Mouse (Mus musculus) MEL (cell line): ENCODE measurements around the gene Slc4a4. TPM values are rescaled to one million over a fixed set of nuclear protein-coding genes. Genes with fewer than 3 reads are reported as not detected.

ENCODE experiments used
- DNase-seq: peaks from one replicate; pipeline ENCODE4 v3.0.0; 2011; ENCODE audit warnings: low read depth, low spot score
- H3K27ac ChIP-seq: 2 replicates; pipeline ENCODE4 v1.5.1; 2012; ENCODE audit warnings: low read depth, mild to moderate bottlenecking, control low read depth, low read length, moderate library complexity; ENCODE audit not compliant: control insufficient read depth
- H3K27me3 ChIP-seq, 2 experiments: fragments of 150-350 bp in 1 of 2; sonication (generic) in 1 of 2; 2 replicates each; pipeline ENCODE4 v1.6.1; 2012; ENCODE audit warnings: low read length in 2 of 2, mild to moderate bottlenecking in 2 of 2, improper control_type of control experiment in 1 of 2, moderate library complexity in 1 of 2; ENCODE audit not compliant: insufficient read depth in 2 of 2, control insufficient read depth in 1 of 2
- H3K36me3 ChIP-seq, 2 experiments: 2 replicates each; pipeline ENCODE4 v1.6.1; 2012 to 2014; ENCODE audit warnings: low read length in 2 of 2, improper control_type of control experiment in 1 of 2, inconsistent platforms in 1 of 2, mild to moderate bottlenecking in 1 of 2; ENCODE audit not compliant: insufficient read depth in 2 of 2, control insufficient read depth in 1 of 2
- H3K4me1 ChIP-seq, 2 experiments: fragments of 150-350 bp in 1 of 2; sonication (generic) in 1 of 2; 2 replicates each; pipeline ENCODE4 v1.6.1; 2012; ENCODE audit warnings: low read length in 2 of 2, improper control_type of control experiment in 1 of 2, mild to moderate bottlenecking in 1 of 2; ENCODE audit not compliant: insufficient read depth in 2 of 2, control insufficient read depth in 1 of 2
- H3K4me3 ChIP-seq, 2 experiments: fragments of 150-350 bp in 1 of 2; sonication (generic) in 1 of 2; 2 replicates each; pipeline ENCODE4 v1.5.1; 2012; ENCODE audit warnings: low read depth in 2 of 2, low read length in 2 of 2, mild to moderate bottlenecking in 2 of 2, moderate library complexity in 2 of 2, control low read depth in 1 of 2, improper control_type of control experiment in 1 of 2; ENCODE audit not compliant: control insufficient read depth in 1 of 2, insufficient read depth in 1 of 2
- H3K79me2 ChIP-seq: 2 replicates; pipeline ENCODE4 v1.6.1; 2012; ENCODE audit warnings: mild to moderate bottlenecking, low read length, moderate library complexity; ENCODE audit not compliant: control insufficient read depth, poor library complexity, insufficient read depth
- H3K9ac ChIP-seq: 2 replicates; pipeline ENCODE4 v1.6.1; 2012; ENCODE audit warnings: low read depth, mild to moderate bottlenecking, control low read depth, low read length, moderate library complexity; ENCODE audit not compliant: control insufficient read depth, poor library complexity, severe bottlenecking
- H3K9me3 ChIP-seq: fragments of 150-350 bp; sonication (generic); replicated peaks from 2 replicates; pipeline ENCODE4 v1.6.1; 2012; ENCODE audit warnings: mild to moderate bottlenecking, low read length, improper control_type of control experiment, moderate library complexity; ENCODE audit not compliant: insufficient read depth
- CHD1 ChIP-seq: IDR thresholded peaks from 2 replicates; pipeline ENCODE4 v1.6.1; 2012; ENCODE audit warnings: low read depth, mild to moderate bottlenecking, inconsistent platforms, low read length, improper control_type of control experiment
- CHD2 ChIP-seq: IDR thresholded peaks from 2 replicates; pipeline ENCODE4 v1.6.1; 2011; ENCODE audit warnings: low read length, improper control_type of control experiment
- E2F4 ChIP-seq: IDR thresholded peaks from 2 replicates; pipeline ENCODE4 v1.6.1; 2011; ENCODE audit warnings: low read depth, low read length, improper control_type of control experiment, borderline replicate concordance
- ELF1 ChIP-seq: IDR thresholded peaks from 2 replicates; pipeline ENCODE4 v1.6.1; 2014; ENCODE audit warnings: low read depth, mild to moderate bottlenecking, inconsistent platforms, low read length, improper control_type of control experiment, moderate library complexity
- EP300 ChIP-seq, 2 experiments: IDR thresholded peaks; 2 replicates each; pipeline ENCODE4 v1.6.1; 2011; ENCODE audit warnings: improper control_type of control experiment in 2 of 2, low read length in 2 of 2, low read depth in 1 of 2, mild to moderate bottlenecking in 1 of 2
- ETS1 ChIP-seq: IDR thresholded peaks from 2 replicates; pipeline ENCODE4 v1.6.1; 2012; ENCODE audit warnings: low read depth, mild to moderate bottlenecking, inconsistent platforms, low read length, improper control_type of control experiment, moderate library complexity
- GATA1 ChIP-seq: IDR thresholded peaks from 2 replicates; pipeline ENCODE4 v1.6.1; 2011; ENCODE audit warnings: low read depth, low read length, improper control_type of control experiment
- JUND ChIP-seq: IDR thresholded peaks from 2 replicates; pipeline ENCODE4 v1.6.1; 2011; ENCODE audit warnings: low read depth, mild to moderate bottlenecking, improper control_type of control experiment, low read length
- MEF2A ChIP-seq: IDR thresholded peaks from 2 replicates; pipeline ENCODE4 v1.6.1; 2014; ENCODE audit warnings: low read depth, mild to moderate bottlenecking, inconsistent platforms, low read length, improper control_type of control experiment; ENCODE audit not compliant: poor library complexity, insufficient replicate concordance, severe bottlenecking; ENCODE audit errors: extremely low read depth
- MXI1 ChIP-seq: IDR thresholded peaks from 2 replicates; pipeline ENCODE4 v1.6.1; 2011; ENCODE audit warnings: mild to moderate bottlenecking, low read depth, low read length, improper control_type of control experiment
- MYB ChIP-seq: IDR thresholded peaks from 2 replicates; pipeline ENCODE4 v1.6.1; 2011; ENCODE audit warnings: mild to moderate bottlenecking, low read depth, low read length, improper control_type of control experiment
- MYC ChIP-seq: IDR thresholded peaks from 2 replicates; pipeline ENCODE4 v1.6.1; 2011; ENCODE audit warnings: low read depth, mild to moderate bottlenecking, low read length, improper control_type of control experiment, moderate library complexity
- NELFE ChIP-seq: IDR thresholded peaks from 2 replicates; pipeline ENCODE4 v1.6.1; 2011; ENCODE audit warnings: low read depth, low read length, improper control_type of control experiment
- POLR2A ChIP-seq, 2 experiments: IDR thresholded peaks; 2 replicates each; pipeline ENCODE4 v1.6.1; 2011 to 2012; ENCODE audit warnings: low read length in 2 of 2, mild to moderate bottlenecking in 2 of 2, control low read depth in 1 of 2, improper control_type of control experiment in 1 of 2, low read depth in 1 of 2, moderate library complexity in 1 of 2; ENCODE audit not compliant: control insufficient read depth in 1 of 2, insufficient read depth in 1 of 2, poor library complexity in 1 of 2
- RCOR1 ChIP-seq: IDR thresholded peaks from 2 replicates; pipeline ENCODE4 v1.6.1; 2012; ENCODE audit warnings: low read depth, mild to moderate bottlenecking, inconsistent platforms, low read length, improper control_type of control experiment
- TAL1 ChIP-seq: IDR thresholded peaks from 2 replicates; pipeline ENCODE4 v1.6.1; 2012; ENCODE audit warnings: mild to moderate bottlenecking, inconsistent platforms, low read length, moderate library complexity, mixed read lengths
- ZC3H11A ChIP-seq: IDR thresholded peaks from 2 replicates; pipeline ENCODE4 v1.6.1; 2012; ENCODE audit warnings: low read depth, mild to moderate bottlenecking, inconsistent platforms, low read length, improper control_type of control experiment
- ZNF384 ChIP-seq: IDR thresholded peaks from 2 replicates; pipeline ENCODE4 v1.6.1; 2012; ENCODE audit warnings: low read depth, mild to moderate bottlenecking, inconsistent platforms, low read length, improper control_type of control experiment
- polyA plus RNA-seq, 2 experiments: library from polyadenylated mRNA; stranded (reverse) in 1 of 2; unstranded in 1 of 2; fragments of >175 nt in 1 of 2; fragments of >200 nt in 1 of 2; gene quantifications; 2 replicates each; pipeline versions ENCODE4 v1.2.1 to v1.2.4; 2012; ENCODE audit warnings: low replicate concordance in 2 of 2, low read depth in 1 of 2; ENCODE audit not compliant: insufficient read length in 2 of 2, insufficient read depth in 1 of 2, missing spikeins in 1 of 2
- total RNA-seq: library from RNA; depleted of rRNA; stranded (reverse); fragments of 300-350 nt; gene quantifications from 2 replicates; pipeline ENCODE4 v1.2.3, GENCODE M21; 2012

The Slc4a4 gene
- total and polyA plus RNA-seq, 3 experiments = not detected

DNA sequence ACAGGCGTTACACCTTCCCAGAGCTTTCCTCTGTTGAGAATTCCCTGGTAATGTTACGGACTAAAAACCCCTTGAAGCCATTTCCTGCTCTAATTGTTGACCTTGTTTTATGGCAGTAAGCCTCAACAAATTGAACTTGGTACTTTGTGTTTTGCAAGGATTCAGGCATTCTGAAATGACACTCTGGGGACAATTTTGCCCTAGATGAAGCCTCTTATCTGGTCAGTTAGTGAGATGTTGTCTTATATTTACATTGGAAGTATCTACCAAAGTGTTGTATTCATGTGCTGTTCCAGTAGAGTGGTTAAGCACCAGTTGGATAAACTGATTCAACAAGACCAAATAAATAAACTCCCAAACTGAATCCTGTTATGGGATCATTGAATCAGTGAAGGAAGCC lies 53.2 kb downstream of the Slc4a4 start:
- Histone ChIP-seq H3K27me3 (no peaks in the 10 kb centered on the region), H3K9ac (no peak overlapping the region), H3K79me2 (no peaks in the 10 kb centered on the region), H3K36me3 (no peaks in the 10 kb centered on the region), H3K27ac (no peak overlapping the region), H3K4me1 (no peaks in the 10 kb centered on the region), H3K9me3 (no peaks in the 10 kb centered on the region), H3K4me3 (no peak overlapping the region)
- no peak for DNase-seq
- TF ChIP-seq MXI1 (no peak), TAL1 (no peak), MYB (no peak), MYC (no peak), EP300 (IDR thresholded peaks at IDR 0.05; ENCODE audit: low read depth in 1 of 2, low read length in 2 of 2) (no peak), E2F4 (no peak), CHD2 (no peak), ELF1 (no peak), ZC3H11A (no peak), POLR2A (IDR thresholded peaks at IDR 0.05; ENCODE audit: control insufficient read depth in 1 of 2, insufficient read depth in 1 of 2, low read depth in 1 of 2, low read length in 2 of 2, poor library complexity in 1 of 2) (no peak), ETS1 (no peak), JUND (no peak)

DNA sequence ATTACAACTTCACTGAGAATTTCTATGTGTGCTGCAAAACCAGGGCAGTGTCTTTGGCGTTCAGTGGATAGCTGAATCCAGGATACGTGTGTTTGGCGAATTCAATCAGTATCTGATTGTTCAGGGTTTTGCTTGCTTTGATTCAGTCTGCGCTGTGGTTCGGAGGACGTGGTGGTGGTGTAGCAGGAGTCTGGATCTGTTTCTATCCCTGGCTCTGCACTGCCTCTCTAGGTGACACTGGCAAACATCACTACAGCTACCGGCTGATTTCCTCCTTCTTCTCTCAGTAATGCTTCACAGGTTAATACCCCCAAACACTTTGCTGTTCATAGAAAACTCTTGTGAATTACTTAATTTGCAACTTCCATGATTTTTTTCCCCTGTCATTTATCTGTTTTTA lies 55.3 kb downstream of the Slc4a4 start:
- Histone ChIP-seq H3K9me3 (no peaks in the 10 kb centered on the region), H3K79me2 (no peaks in the 10 kb centered on the region), H3K27ac (no peak overlapping the region), H3K4me1 (no peaks in the 10 kb centered on the region), H3K9ac (no peak overlapping the region), H3K36me3 (no peaks in the 10 kb centered on the region), H3K4me3 (no peak overlapping the region), H3K27me3 (no peaks in the 10 kb centered on the region)
- DNase-seq = no peak
- TF ChIP-seq CHD2 (no peak), CHD1 (no peak), NELFE (no peak)

DNA sequence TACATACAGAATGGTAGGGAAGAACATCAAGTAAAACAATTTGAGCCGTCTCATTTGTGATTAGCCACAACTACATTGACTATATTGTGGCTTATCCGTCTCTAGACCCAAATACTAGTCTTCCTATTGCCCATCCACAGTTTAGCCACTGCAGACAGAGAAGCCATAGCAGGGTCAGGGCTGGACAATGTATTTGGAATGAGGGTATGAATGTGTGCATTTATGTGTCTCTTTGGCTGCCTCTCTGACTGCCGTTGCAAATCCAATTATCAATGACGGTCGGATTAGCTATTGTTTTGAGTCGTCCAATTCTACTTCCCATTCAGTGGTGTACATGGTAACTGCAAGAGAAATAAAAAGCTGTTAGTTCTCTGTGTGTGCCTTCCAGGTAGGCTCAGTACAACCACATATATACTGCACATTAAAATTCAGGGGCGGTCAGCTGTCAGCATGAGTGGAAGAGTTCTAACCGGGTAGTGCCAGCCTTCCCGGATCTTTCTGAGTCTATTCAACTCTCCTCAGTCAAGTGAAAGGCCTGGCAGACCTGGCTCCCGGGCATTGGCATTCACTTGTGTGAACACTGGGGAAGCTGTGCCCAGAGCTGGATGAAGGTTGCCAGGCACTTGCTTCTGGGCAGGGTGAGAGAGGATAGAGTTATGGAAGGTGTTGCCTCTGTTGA lies 59.2 kb downstream of the Slc4a4 start:
- no peaks in the 10 kb centered on the region for H3K9me3 ChIP-seq
- H3K36me3 ChIP-seq = no peaks in the 10 kb centered on the region
- no peak overlapping the region for H3K9ac ChIP-seq
- no peaks in the 10 kb centered on the region for H3K27me3 ChIP-seq
- no peak for DNase-seq
- no peaks in the 10 kb centered on the region for H3K4me1 ChIP-seq
- H3K79me2 ChIP-seq = no peaks in the 10 kb centered on the region
- TF ChIP-seq MXI1 (no peak), MEF2A (no peak), GATA1 (no peak), ZNF384 (no peak), RCOR1 (no peak)
- no peak overlapping the region for H3K27ac ChIP-seq
- H3K4me3 ChIP-seq = no peak overlapping the region
